Mouse (Mus musculus) intestine, postnatal 0 days (tissue): ENCODE data around the gene Fcrl5. TPM values are rescaled to one million over a fixed set of nuclear protein-coding genes. Genes with fewer than 3 reads are reported as not detected.
"Not testable (repeated sequence)": the region's sequence is repeated elsewhere in the genome, so short reads cannot be mapped to it uniquely, and the experiment has no call there.

Experiments used
- ATAC-seq: fragments of 200-750 bp; cut with Nextera tagmentation; 2 replicates; pipeline ENCODE4 v1.8.0; 2017; ENCODE audit warnings: mild to moderate bottlenecking, moderate TSS enrichment, moderate library complexity
- H3K27ac ChIP-seq: fragments of 300-500 bp; sonication (generic); 2 replicates; pipeline ENCODE4 v1.5.1; 2014; ENCODE audit warnings: mild to moderate bottlenecking, low read depth, low read length, moderate library complexity
- H3K27me3 ChIP-seq: fragments of 300-500 bp; sonication (generic); replicated peaks from 2 replicates; pipeline ENCODE4 v1.6.1; 2014; ENCODE audit warnings: low read length, mixed read lengths; ENCODE audit not compliant: control insufficient read depth, insufficient read depth
- H3K36me3 ChIP-seq: fragments of 300-500 bp; sonication (generic); 2 replicates; pipeline ENCODE4 v1.6.1; 2014; ENCODE audit warnings: mild to moderate bottlenecking, moderate library complexity; ENCODE audit not compliant: control insufficient read depth, insufficient read depth
- H3K4me1 ChIP-seq: fragments of 300-500 bp; sonication (generic); replicated peaks from 2 replicates; pipeline ENCODE4 v1.6.1; 2014; ENCODE audit warnings: antibody characterized with exemption, low read length, mixed read lengths; ENCODE audit not compliant: control insufficient read depth, insufficient read depth
- H3K4me2 ChIP-seq: fragments of 300-500 bp; sonication (generic); replicated peaks from 2 replicates; pipeline ENCODE4 v1.6.1; 2014; ENCODE audit warnings: low read depth, mild to moderate bottlenecking, moderate library complexity
- H3K4me3 ChIP-seq: fragments of 300-500 bp; sonication (generic); 2 replicates; pipeline ENCODE4 v1.5.1; 2014; ENCODE audit warnings: low read depth, low read length
- H3K9ac ChIP-seq: fragments of 300-500 bp; sonication (generic); 2 replicates; pipeline ENCODE4 v1.6.1; 2014; ENCODE audit warnings: mild to moderate bottlenecking, low read depth, low read length
- H3K9me3 ChIP-seq: fragments of 300-500 bp; sonication (generic); 2 replicates; pipeline ENCODE4 v1.6.1; 2016; ENCODE audit warnings: mixed run types; ENCODE audit not compliant: control insufficient read depth
- CTCF ChIP-seq: sonication (generic); IDR thresholded peaks from 2 replicates; pipeline ENCODE4 v1.5.1; 2016; ENCODE audit warnings: low read depth, mild to moderate bottlenecking, control low read depth, antibody characterized with exemption, moderate library complexity
- WGBS: fragments of 180-500 bp; shearing (Covaris S2); extraction: QIAGEN DNeasy Blood & Tissue Kit; methylation state at CpG from one replicate; pipeline ENCODE4 v1.1.7; 2014; 5-methylcytosine and 5-hydroxymethylcytosine counted together
- polyA plus RNA-seq: library from polyadenylated mRNA; unstranded; fragments of >200 nt; fragmentation: Nextera tagmentation; extraction: Ambion mirVana; gene quantifications from 2 replicates; pipeline ENCODE4 v1.2.1, GENCODE M21; 2015

Gene Fcrl5
- polyA plus RNA-seq, 1 experiment from 2014 or later: not detected

DNA sequence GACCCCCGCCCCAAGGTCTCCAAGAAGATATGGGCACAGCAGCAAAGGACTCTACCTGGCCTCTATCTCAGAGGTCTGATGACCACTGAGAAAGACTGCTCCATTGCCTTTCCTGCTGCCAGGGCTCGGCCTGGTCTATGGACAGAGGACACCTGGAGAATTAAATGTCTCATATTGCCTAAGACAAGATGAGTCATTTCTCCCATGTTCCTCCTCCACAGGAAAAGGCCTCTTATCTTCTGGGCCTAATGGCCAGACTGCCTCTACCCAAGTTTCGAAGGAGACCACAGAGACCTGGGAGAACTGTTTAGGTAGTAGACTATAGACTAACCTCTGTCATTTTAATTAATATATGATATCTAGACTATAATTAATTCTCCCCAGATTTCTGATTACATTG lies 29.9 kb downstream of the Fcrl5 start:
- Histone ChIP-seq H3K9ac (no peak overlapping the region), H3K4me3 (no peak overlapping the region), H3K9me3 (no peaks in the 10 kb centered on the region), H3K27me3 (no peaks in the 10 kb centered on the region), H3K27ac (no peak overlapping the region), H3K36me3 (no peaks in the 10 kb centered on the region), H3K4me2 (no peak overlapping the region), H3K4me1 (no peaks in the 10 kb centered on the region)
- TF ChIP-seq CTCF: no peak
- ATAC-seq: no peak
- WGBS: 76% methylated on average over 3 of the region's 3 CpGs

GRCm38 (mm10) chr3:87467011-87467410 lies 31.4 kb downstream of the Fcrl5 start:
- no peak for TF ChIP-seq CTCF
- no peaks in the 10 kb centered on the region for H3K4me1 ChIP-seq
- no peak overlapping the region for H3K27ac ChIP-seq
- H3K9ac ChIP-seq: no peak overlapping the region
- H3K9me3 ChIP-seq: no peaks in the 10 kb centered on the region
- H3K4me3 ChIP-seq: no peak overlapping the region
- no peak overlapping the region for H3K4me2 ChIP-seq
- 63% methylated on average over 6 of the region's 6 CpGs for WGBS
- no peaks in the 10 kb centered on the region for H3K27me3 ChIP-seq
- H3K36me3 ChIP-seq: no peaks in the 10 kb centered on the region
- no peak for ATAC-seq

DNA sequence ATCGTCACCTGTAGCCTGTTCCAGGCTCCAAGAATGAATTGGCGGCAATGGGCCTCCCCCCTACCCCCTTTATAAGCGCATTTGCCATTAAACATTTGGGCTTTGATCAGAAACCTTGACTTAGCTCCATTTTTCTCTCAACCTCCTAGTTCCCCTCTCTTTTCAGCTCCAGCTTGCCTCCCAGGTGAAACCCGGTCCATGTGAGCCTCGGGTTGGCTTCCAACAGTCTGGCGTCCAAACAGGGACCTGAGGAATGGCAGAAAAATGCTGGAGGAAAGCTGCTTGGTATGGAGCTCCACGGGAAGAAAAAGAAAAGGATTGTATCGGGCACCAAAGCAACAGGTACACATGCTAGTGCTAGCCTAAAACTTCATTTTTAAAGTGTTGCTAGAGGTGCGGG lies 31.8 kb downstream of the Fcrl5 start:
- WGBS: 89% methylated on average over 9 of the region's 9 CpGs
- Histone ChIP-seq H3K4me1 (no peaks in the 10 kb centered on the region), H3K9ac (no peak overlapping the region), H3K27me3 (no peaks in the 10 kb centered on the region), H3K36me3 (no peaks in the 10 kb centered on the region), H3K27ac (no peak overlapping the region), H3K4me2 (no peak overlapping the region), H3K4me3 (no peak overlapping the region), H3K9me3 (no peaks in the 10 kb centered on the region)
- no peak for TF ChIP-seq CTCF
- ATAC-seq: no peak

DNA sequence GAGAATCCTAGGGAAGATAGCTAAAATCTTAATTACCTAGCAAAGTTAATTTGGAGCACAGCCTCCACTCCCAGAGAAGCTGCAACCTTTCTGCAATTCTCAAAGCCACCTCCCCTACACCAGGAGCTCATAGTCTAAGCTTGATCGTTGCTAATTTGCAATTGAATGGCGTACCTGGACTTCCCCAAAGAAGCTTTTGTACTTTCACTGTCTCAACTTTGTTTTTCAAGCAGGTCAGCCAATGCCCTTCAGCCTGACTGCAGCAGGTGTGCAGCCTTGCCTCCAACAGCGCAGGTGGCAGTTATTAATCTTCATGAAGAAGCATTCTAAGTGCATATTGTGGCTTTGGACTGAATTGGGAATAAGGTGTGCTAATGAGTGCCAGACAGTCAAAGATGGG lies 42.4 kb downstream of the Fcrl5 start:
- H3K36me3 ChIP-seq, H3K4me2 ChIP-seq, ATAC-seq, H3K27ac ChIP-seq, H3K27me3 ChIP-seq, H3K4me1 ChIP-seq, H3K9ac ChIP-seq, H3K4me3 ChIP-seq, H3K9me3 ChIP-seq: not testable (repeated sequence)
- 88% methylated on average over 3 of the region's 3 CpGs for WGBS

DNA sequence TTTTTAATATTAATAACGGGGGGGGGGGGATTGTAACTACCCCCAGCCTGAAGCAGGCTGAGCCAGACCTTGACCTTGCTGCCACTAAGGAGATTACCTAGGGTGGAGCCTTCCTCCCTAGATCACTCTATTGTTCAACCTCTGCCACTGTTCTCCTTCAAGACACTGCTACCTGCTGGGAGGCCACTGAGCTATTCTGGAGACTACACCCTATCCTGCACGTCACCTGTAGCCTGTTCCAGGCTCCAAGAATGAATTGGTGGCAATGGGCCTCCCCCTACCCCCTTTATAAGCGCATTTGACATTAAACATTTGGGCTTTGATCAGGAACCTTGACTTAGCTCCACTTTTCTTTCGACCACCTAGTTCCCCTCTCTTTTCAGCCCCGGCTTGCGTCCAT lies 43.0 kb downstream of the Fcrl5 start:
- not testable (repeated sequence) for ATAC-seq, H3K27ac ChIP-seq, H3K4me1 ChIP-seq, H3K9ac ChIP-seq, H3K4me3 ChIP-seq, H3K4me2 ChIP-seq, H3K27me3 ChIP-seq, H3K36me3 ChIP-seq, H3K9me3 ChIP-seq
- WGBS: 87% methylated on average over 5 of the region's 6 CpGs

DNA sequence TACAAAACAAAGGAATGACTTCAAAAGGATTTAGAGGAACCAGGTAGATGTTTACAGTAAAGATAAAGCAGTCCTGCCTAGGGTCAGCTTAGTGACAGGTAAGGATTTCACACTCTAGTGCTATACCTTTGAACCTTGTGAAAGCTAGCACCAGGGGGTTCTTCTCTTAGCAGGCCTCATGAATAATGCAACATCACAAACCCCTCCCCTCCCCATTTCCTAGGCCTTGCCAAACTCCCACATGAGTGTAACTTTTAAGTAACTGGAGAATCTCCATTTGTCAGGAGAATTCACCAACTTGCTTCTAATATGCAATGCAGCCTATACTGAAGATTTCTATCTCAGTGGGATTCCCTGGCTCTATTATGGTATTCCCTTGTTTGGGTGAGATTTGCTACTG lies 43.7 kb downstream of the Fcrl5 start:
- not testable (repeated sequence) for H3K9ac ChIP-seq, H3K36me3 ChIP-seq, H3K9me3 ChIP-seq, H3K27me3 ChIP-seq, H3K27ac ChIP-seq, ATAC-seq, H3K4me1 ChIP-seq, H3K4me2 ChIP-seq, H3K4me3 ChIP-seq

DNA sequence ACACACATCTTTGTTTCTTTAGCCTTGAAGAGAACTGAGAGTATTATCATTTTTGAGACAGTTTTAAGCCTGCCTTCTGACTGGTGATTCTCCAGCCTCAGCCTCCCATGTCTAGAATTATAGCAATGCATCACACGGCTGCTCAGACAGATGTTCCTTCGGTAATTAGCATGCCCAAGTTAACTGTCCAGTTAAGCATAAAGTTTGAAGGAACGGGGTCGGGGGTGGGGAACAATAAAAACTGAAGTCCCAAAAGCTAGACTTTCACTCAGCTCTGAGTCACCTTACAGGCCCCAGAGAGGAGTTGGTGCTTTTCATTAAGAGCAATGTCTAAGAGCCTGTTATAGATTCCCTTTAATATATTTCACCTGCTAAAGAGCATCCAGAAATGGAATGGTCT lies 51.8 kb downstream of the Fcrl5 start:
- no peak for TF ChIP-seq CTCF
- H3K27ac ChIP-seq: no peak overlapping the region
- 86% methylated on average over 4 of the region's 4 CpGs for WGBS
- no peaks in the 10 kb centered on the region for H3K4me1 ChIP-seq
- H3K4me3 ChIP-seq: no peak overlapping the region
- no peak for ATAC-seq
- no peak overlapping the region for H3K9ac ChIP-seq
- no peaks in the 10 kb centered on the region for H3K9me3 ChIP-seq
- H3K4me2 ChIP-seq: no peak overlapping the region
- no peaks in the 10 kb centered on the region for H3K36me3 ChIP-seq
- no peaks in the 10 kb centered on the region for H3K27me3 ChIP-seq
